Mouse (Mus musculus) adrenal gland, adult 18-20 months (tissue): Measurements from ENCODE around the gene Cyp2w1. TPM values are rescaled to one million over a fixed set of nuclear protein-coding genes. Genes with fewer than 3 reads are reported as not detected.

Source experiments
- DNase-seq, 2 experiments: peaks; one replicate each; pipeline ENCODE4 v3.0.0; 2021 to 2022; ENCODE audit warnings: low spot score in 2 of 2
- total RNA-seq, 2 experiments: library from RNA; stranded (reverse); gene quantifications; 1 replicate in 1 of 2; 2 replicates in 1 of 2; pipeline ENCODE4 v1.2.3; 2021

The Cyp2w1 gene
- total RNA-seq, 2 experiments from 2014 or later, result not detected

GRCm38 (mm10) chr5:139364260-139364910, 12.0 kb downstream of the Cyp2w1 start:
- peak; percentile 91 to 95 for DNase-seq

- no peak for DNase-seq
These were observed 12.6 kb downstream of the Cyp2w1 start for GRCm38 (mm10) chr5:139364911-139365571.

GRCm38 (mm10) chr5:139365827-139366226, 13.4 kb downstream of the Cyp2w1 start:
- DNase-seq, result no peak

- DNase-seq, result no peak
These were observed 14.1 kb downstream of the Cyp2w1 start for GRCm38 (mm10) chr5:139366484-139366883.

GRCm38 (mm10) chr5:139367884-139368458, 15.6 kb downstream of the Cyp2w1 start:
- DNase-seq, result no peak

- no peak for DNase-seq
These were observed 16.4 kb downstream of the Cyp2w1 start for GRCm38 (mm10) chr5:139368638-139369320.

- no peak for DNase-seq
These were observed 17.9 kb downstream of the Cyp2w1 start for GRCm38 (mm10) chr5:139370336-139370735.

- DNase-seq, result no peak
These were observed 18.7 kb downstream of the Cyp2w1 start for GRCm38 (mm10) chr5:139371118-139371517.

GRCm38 (mm10) chr5:139371631-139372401, 19.4 kb downstream of the Cyp2w1 start:
- peak; percentile 90 to 92 for DNase-seq

- DNase-seq, result no peak
These were observed 20.7 kb downstream of the Cyp2w1 start for GRCm38 (mm10) chr5:139373126-139373525.

- DNase-seq, result no peak
These were observed 21.6 kb downstream of the Cyp2w1 start for GRCm38 (mm10) chr5:139373889-139374444.

GRCm38 (mm10) chr5:139374841-139375240, 22.4 kb downstream of the Cyp2w1 start:
- DNase-seq, result no peak

GRCm38 (mm10) chr5:139377468-139378270, 25.3 kb downstream of the Cyp2w1 start, which contains the start of gene Gpr146:
Gpr146 (plus strand) TSS chr5:139377697.
- peak; percentile 56 to 68 for DNase-seq

- DNase-seq, result no peak
These were observed 25.8 kb downstream of the Cyp2w1 start for GRCm38 (mm10) chr5:139378271-139378556.

- DNase-seq, result peak; percentile 55 to 63
These were observed 26.7 kb downstream of the Cyp2w1 start for GRCm38 (mm10) chr5:139378986-139379629.

- DNase-seq, result no peak
These were observed 27.5 kb downstream of the Cyp2w1 start for GRCm38 (mm10) chr5:139379771-139380384.

GRCm38 (mm10) chr5:139380385-139381248, 28.2 kb downstream of the Cyp2w1 start:
- peak; percentile 92 for DNase-seq
